Mouse (Mus musculus): ENCODE results near the gene Slc36a2. TPM values are rescaled to one million over a fixed set of nuclear protein-coding genes. Genes with fewer than 3 reads are reported as not detected.
A peak's percentile ranks its signal among the peaks of the same experiment; 100 is the strongest.

The Slc36a2 gene
- total and polyA plus RNA-seq, 3 experiments: not detected

DNA sequence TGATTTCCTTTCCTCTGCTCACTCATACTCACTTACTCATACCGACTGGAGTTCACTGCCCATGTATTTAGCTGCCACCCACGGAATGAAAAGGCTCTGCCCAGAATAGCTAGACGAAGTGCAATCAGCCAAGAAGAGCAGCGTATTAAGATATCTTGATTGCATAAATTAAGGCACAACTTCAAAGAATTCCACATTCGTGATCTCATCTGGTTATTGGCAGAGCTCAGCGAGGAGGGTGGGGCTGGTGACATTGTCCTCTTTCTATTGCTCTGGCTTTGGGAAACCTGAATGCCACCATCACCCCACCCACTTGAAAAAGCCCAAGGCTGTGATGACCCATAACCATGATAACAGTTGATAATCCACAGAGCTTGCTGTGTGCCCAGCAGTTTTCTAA is 56.9 kb downstream of the Slc36a2 start (continued):
- TF ChIP-seq ETS1 (IDR thresholded peaks at IDR 0.05; ENCODE audit: low read depth, low read length) (peak; percentile 83), SMC3 (IDR thresholded peaks at IDR 0.05; ENCODE audit: low read depth, low read length) (no peak), HCFC1 (IDR thresholded peaks at IDR 0.05; ENCODE audit: low read depth, low read length) (no peak), NELFE (IDR thresholded peaks at IDR 0.05; ENCODE audit: low read depth, low read length) (0 out of 2 replicates have a peak, but pooled peaks have one; percentile 11), TAL1 (IDR thresholded peaks at IDR 0.05; ENCODE audit: low read length) (no peak), NRF1 (IDR thresholded peaks at IDR 0.05; ENCODE audit: insufficient read depth, low read depth, low read length, poor library complexity, severe bottlenecking) (no peak), JUND (IDR thresholded peaks at IDR 0.05; ENCODE audit: low read depth, low read length) (no peak), MYC (IDR thresholded peaks at IDR 0.05; ENCODE audit: low read depth, low read length) (no peak), UBTF (IDR thresholded peaks at IDR 0.05; ENCODE audit: borderline replicate concordance, insufficient read depth, low read depth, low read length) (no peak), EP300 (IDR thresholded peaks at IDR 0.05; ENCODE audit: low read depth in 1 of 2, low read length in 2 of 2) (peak; percentile 45 to 56; a peak in 2 of 4 replicates), KAT2A (conservative IDR thresholded peaks at IDR 0.05; ENCODE audit: low read depth, low read length) (no peak), MAZ (IDR thresholded peaks at IDR 0.05; ENCODE audit: low read depth, low read length) (no peak), SIN3A (IDR thresholded peaks at IDR 0.05; ENCODE audit: low read length) (peak; percentile 59; the same call in 1 of the 2 replicates), CHD1 (IDR thresholded peaks at IDR 0.05; ENCODE audit: low read depth, low read length) (no peak), MXI1 (IDR thresholded peaks at IDR 0.05; ENCODE audit: low read depth, low read length) (0 out of 2 replicates have a peak, but pooled peaks have one; percentile 54), ZNF384 (IDR thresholded peaks at IDR 0.05; ENCODE audit: low read depth, low read length) (no peak)

DNA sequence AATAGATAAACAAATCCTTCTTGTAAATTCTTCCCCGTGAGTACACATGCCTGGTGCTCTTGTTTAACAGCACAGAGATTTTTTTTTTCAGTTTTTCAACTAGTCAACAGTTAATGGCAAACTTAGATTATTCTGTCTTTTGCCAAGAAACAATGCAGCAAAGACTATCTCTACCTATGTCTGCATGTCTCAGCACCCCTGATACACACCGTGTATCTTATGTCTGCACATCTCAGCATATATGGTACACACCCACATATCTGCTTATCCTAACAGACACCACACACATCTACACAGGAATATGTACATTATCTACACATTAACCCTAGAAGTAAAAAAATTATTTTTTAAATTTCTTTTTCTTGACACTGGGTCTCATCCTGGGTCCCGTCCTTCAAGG is 58.2 kb downstream of the Slc36a2 start:
- H3K36me3 ChIP-seq (ENCODE audit: control insufficient read depth in 1 of 2, insufficient read depth in 2 of 2, low read length in 2 of 2): peaks cover 0 to 36% of the 10 kb centered on the region in 2 experiments; a peak in 2 of 4 replicates

More for the DNA sequence above, 58.2 kb downstream of the Slc36a2 start:
- Histone ChIP-seq H3K4me3 (ENCODE audit: control insufficient read depth in 1 of 2, insufficient read depth in 1 of 2, low read depth in 2 of 2, low read length in 2 of 2) (no peak overlapping the region), H3K27ac (ENCODE audit: control insufficient read depth, low read depth, low read length) (no peak overlapping the region), H3K27me3 (ENCODE audit: control insufficient read depth in 1 of 2, insufficient read depth in 2 of 2, low read length in 2 of 2) (no peaks in the 10 kb centered on the region), H3K9ac (ENCODE audit: control insufficient read depth, low read depth, low read length, poor library complexity, severe bottlenecking) (no peak overlapping the region), H3K4me1 (ENCODE audit: control insufficient read depth in 1 of 2, insufficient read depth in 2 of 2, low read length in 2 of 2) (peaks cover 25 to 36% of the 10 kb centered on the region in 2 experiments), H3K79me2 (ENCODE audit: control insufficient read depth, insufficient read depth, low read length, poor library complexity) (no peaks in the 10 kb centered on the region), H3K9me3 (replicated peaks; ENCODE audit: insufficient read depth, low read length) (no peaks in the 10 kb centered on the region)
- no peak; the same call in 1 of the 2 replicates for TF ChIP-seq SIN3A (IDR thresholded peaks at IDR 0.05; ENCODE audit: low read length)
- peak; percentile 62 for TF ChIP-seq RCOR1 (IDR thresholded peaks at IDR 0.05; ENCODE audit: low read depth, low read length)
- peak; percentile 80 to 89 for TF ChIP-seq EP300 (IDR thresholded peaks at IDR 0.05; ENCODE audit: low read depth in 1 of 2, low read length in 2 of 2)
- TF ChIP-seq TCF12 (IDR thresholded peaks at IDR 0.05; ENCODE audit: low read depth, low read length): peak; percentile 84
- TF ChIP-seq CHD2 (IDR thresholded peaks at IDR 0.05; ENCODE audit: low read length): no peak
- TF ChIP-seq TAL1 (IDR thresholded peaks at IDR 0.05; ENCODE audit: low read length): peak; percentile 39
- TF ChIP-seq MXI1 (IDR thresholded peaks at IDR 0.05; ENCODE audit: low read depth, low read length): no peak
- 0 out of 2 replicates have a peak, but pooled peaks have one; percentile 27 for TF ChIP-seq MAFK (IDR thresholded peaks at IDR 0.05; ENCODE audit: borderline replicate concordance, low read depth, low read length)
- TF ChIP-seq MYB (IDR thresholded peaks at IDR 0.05; ENCODE audit: low read depth, low read length): no peak
- no peak for TF ChIP-seq ZMIZ1 (IDR thresholded peaks at IDR 0.05; ENCODE audit: low read depth, low read length)
- peak; percentile 61 for TF ChIP-seq ETS1 (IDR thresholded peaks at IDR 0.05; ENCODE audit: low read depth, low read length)
- no peak for TF ChIP-seq MAZ (IDR thresholded peaks at IDR 0.05; ENCODE audit: low read depth, low read length)
- no peak for TF ChIP-seq POLR2AphosphoS2 (IDR thresholded peaks at IDR 0.05; ENCODE audit: low read length)
- TF ChIP-seq MEF2A (IDR thresholded peaks at IDR 0.05; ENCODE audit: extremely low read depth, insufficient replicate concordance, low read depth, low read length, poor library complexity, severe bottlenecking): no peak
- no peak for TF ChIP-seq KAT2A (conservative IDR thresholded peaks at IDR 0.05; ENCODE audit: low read depth, low read length)
- TF ChIP-seq POLR2A (IDR thresholded peaks at IDR 0.05; ENCODE audit: control insufficient read depth in 1 of 2, insufficient read depth in 1 of 2, low read depth in 1 of 2, low read length in 2 of 2, poor library complexity in 1 of 2): no peak
- TF ChIP-seq NRF1 (IDR thresholded peaks at IDR 0.05; ENCODE audit: insufficient read depth, low read depth, low read length, poor library complexity, severe bottlenecking): no peak
- no peak for TF ChIP-seq USF1 (IDR thresholded peaks at IDR 0.05; ENCODE audit: low read depth, low read length)
- peak; percentile 17; the same call in 1 of the 2 replicates for TF ChIP-seq MAX (IDR thresholded peaks at IDR 0.05; ENCODE audit: low read length)
- TF ChIP-seq GATA1 (IDR thresholded peaks at IDR 0.05; ENCODE audit: low read depth, low read length): peak; percentile 91
- TF ChIP-seq ZNF384 (IDR thresholded peaks at IDR 0.05; ENCODE audit: low read depth, low read length): peak; percentile 68
- TF ChIP-seq ELF1 (IDR thresholded peaks at IDR 0.05; ENCODE audit: low read depth, low read length): no peak
- no peak for TF ChIP-seq HCFC1 (IDR thresholded peaks at IDR 0.05; ENCODE audit: low read depth, low read length)
- peak; percentile 65 for DNase-seq (ENCODE audit: low read depth, low spot score)

Measured in MEL (cell line).